Mouse (Mus musculus): ENCODE measurements at regions not wholly inside any gene's neighbourhood (a gene's known extent, or its start where the extent isn't known, plus 50 kb on each side); places are given as distances from the start of the nearest gene placed in this dataset.

- no peak for DNase-seq
- intact Hi-C loops (cut with DNase I) = no loop called here
Measured at GRCm38 (mm10) chr5:46103350-46103749, 245.9 kb upstream of the Lcorl start.

GRCm38 (mm10) chr5:46092549-46092948 lies 235.1 kb upstream of the Lcorl start:
- intact Hi-C loops (cut with DNase I) = no loop called here
- no peak for DNase-seq

GRCm38 (mm10) chr5:46086885-46087284 lies 229.5 kb upstream of the Lcorl start:
- intact Hi-C loops (cut with DNase I) = no loop called here
- no peak for DNase-seq

GRCm38 (mm10) chr5:46083293-46083692 lies 225.9 kb upstream of the Lcorl start:
- intact Hi-C loops (cut with DNase I) = no loop called here
- no peak for DNase-seq

- no peak for DNase-seq
- intact Hi-C loops (cut with DNase I) = loop anchor here (5.0 kb wide), 1 partner anchor 216 kb away; the partner anchor contains the start of gene Lcorl
Measured at GRCm38 (mm10) chr5:46073744-46074143, 216.3 kb upstream of the Lcorl start.

- DNase-seq = no peak
- intact Hi-C loops (cut with DNase I) = loop anchor here (5.0 kb wide), 1 partner anchor 216 kb away; the partner anchor contains the start of gene Lcorl
Measured at GRCm38 (mm10) chr5:46073136-46073535, 215.7 kb upstream of the Lcorl start.

GRCm38 (mm10) chr5:46059910-46060309 lies 202.5 kb upstream of the Lcorl start:
- no peak for DNase-seq

GRCm38 (mm10) chr5:46054850-46055249 lies 197.4 kb upstream of the Lcorl start:
- no peak for DNase-seq
- intact Hi-C loops (cut with DNase I) = loop anchor here (10.0 kb wide), 1 partner anchor 290 kb away; no protein-coding TSS in a partner anchor

More at GRCm38 (mm10) chr5:46059910-46060309, 202.5 kb upstream of the Lcorl start:
- intact Hi-C loops (cut with DNase I) = loop anchor here (10.0 kb wide), 1 partner anchor 285 kb away; no protein-coding TSS in a partner anchor

- intact Hi-C loops (cut with DNase I) = no loop called here
- DNase-seq = no peak
Measured at GRCm38 (mm10) chr5:46042684-46043348, 185.4 kb upstream of the Lcorl start.

- DNase-seq = peak; percentile 57 to 64
- intact Hi-C loops (cut with DNase I) = loop anchor here (5.0 kb wide), 1 partner anchor 34 kb away; no protein-coding TSS in a partner anchor
Measured at GRCm38 (mm10) chr5:46033008-46033676, 175.7 kb upstream of the Lcorl start.

GRCm38 (mm10) chr5:46032206-46032605 lies 174.8 kb upstream of the Lcorl start:
- intact Hi-C loops (cut with DNase I) = loop anchor here (5.0 kb wide), 1 partner anchor 35 kb away; no protein-coding TSS in a partner anchor
- DNase-seq = no peak

- intact Hi-C loops (cut with DNase I) = no loop called here
- no peak for DNase-seq
Measured at GRCm38 (mm10) chr5:46024138-46024537, 166.7 kb upstream of the Lcorl start.

- no peak for DNase-seq
- intact Hi-C loops (cut with DNase I) = no loop called here
Measured at GRCm38 (mm10) chr5:46023456-46023855, 166.0 kb upstream of the Lcorl start.

- intact Hi-C loops (cut with DNase I) = no loop called here
Measured at GRCm38 (mm10) chr5:46022047-46022422, 164.6 kb upstream of the Lcorl start.

GRCm38 (mm10) chr5:46021398-46022046 lies 164.1 kb upstream of the Lcorl start:
- intact Hi-C loops (cut with DNase I) = no loop called here

More at GRCm38 (mm10) chr5:46022047-46022422, 164.6 kb upstream of the Lcorl start:
- no peak for DNase-seq

GRCm38 (mm10) chr5:46020175-46020574 lies 162.8 kb upstream of the Lcorl start:
- intact Hi-C loops (cut with DNase I) = no loop called here
- no peak for DNase-seq

More at GRCm38 (mm10) chr5:46021398-46022046, 164.1 kb upstream of the Lcorl start:
- no peak for DNase-seq

GRCm38 (mm10) chr5:46007446-46007845 lies 150.0 kb upstream of the Lcorl start:
- intact Hi-C loops (cut with DNase I) = no loop called here
- no peak for DNase-seq

GRCm38 (mm10) chr5:46006691-46007090 lies 149.3 kb upstream of the Lcorl start:
- no peak for DNase-seq
- intact Hi-C loops (cut with DNase I) = no loop called here

- DNase-seq = no peak
- intact Hi-C loops (cut with DNase I) = no loop called here
Measured at GRCm38 (mm10) chr5:46006228-46006627, 148.8 kb upstream of the Lcorl start.

- DNase-seq = no peak
- intact Hi-C loops (cut with DNase I) = no loop called here
Measured at GRCm38 (mm10) chr5:46005631-46006030, 148.2 kb upstream of the Lcorl start.

GRCm38 (mm10) chr5:46002011-46002410 lies 144.6 kb upstream of the Lcorl start:
- DNase-seq = no peak

More at GRCm38 (mm10) chr5:46002011-46002410, 144.6 kb upstream of the Lcorl start:
- intact Hi-C loops (cut with DNase I) = no loop called here
